Mouse (Mus musculus): ENCODE measurements around the gene Tubg2. TPM values are rescaled to one million over a fixed set of nuclear protein-coding genes. Genes with fewer than 3 reads are reported as not detected.

Tubg2 gene
- total and polyA plus RNA-seq, 3 experiments, result 2.1 to 10.5 (median 4.7) TPM

DNA sequence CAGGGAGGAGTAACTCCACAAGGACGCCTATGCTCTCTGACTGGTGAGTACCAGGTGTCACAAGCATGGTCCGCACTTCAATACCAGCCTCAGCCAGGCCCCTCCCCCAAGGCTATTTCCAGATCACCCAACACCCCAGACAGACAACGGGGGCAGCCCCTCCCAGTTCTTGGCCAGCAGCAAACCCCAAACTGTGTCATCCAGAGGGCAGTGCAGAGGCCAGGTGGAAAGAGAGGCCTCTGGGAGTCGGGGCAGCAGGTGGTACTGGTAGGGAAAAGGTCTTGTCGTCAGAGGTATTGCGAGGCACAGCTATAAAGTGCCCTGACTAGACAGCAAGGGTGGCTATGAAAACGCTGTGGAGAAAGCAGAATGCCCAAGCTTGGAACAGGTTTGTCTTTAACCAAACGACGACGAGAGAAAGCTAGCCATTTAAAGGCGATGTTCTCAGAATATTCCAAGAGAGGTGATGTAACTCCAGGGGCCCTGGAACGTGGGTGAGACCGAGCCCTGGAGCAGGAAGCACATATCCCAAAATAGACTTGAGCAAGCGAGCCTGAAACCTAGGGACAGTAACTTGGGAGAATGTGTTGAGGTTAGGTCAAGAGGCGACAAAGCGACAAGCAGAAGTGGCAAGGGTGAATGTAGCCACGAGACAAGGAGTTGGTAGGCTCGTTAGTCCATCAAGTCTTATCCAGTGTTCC, 25.5 kb upstream of the Tubg2 start:
- dilution Hi-C loops (cut with MboI; ENCODE audit: extremely low pct_ligation_motif_present, extremely low pct_unique_long_range_greater_than_20kb, low sequenced_read_pairs) (no loop called here), in situ Hi-C loops (cut with MboI; ENCODE audit: low pct_ligation_motif_present, low pct_unique_long_range_greater_than_20kb, low sequenced_read_pairs) (no loop called here)
- peak overlapping the region; percentile 41 for H3K4me2 ChIP-seq (ENCODE audit: insufficient read depth, low read depth, poor library complexity, severe bottlenecking)
- H3K4me1 ChIP-seq (ENCODE audit: control insufficient read depth in 1 of 2, insufficient read depth in 2 of 2), result peaks cover 13 to 29% of the 10 kb centered on the region in 2 experiments
- H3K79me2 ChIP-seq (replicated peaks; ENCODE audit: control insufficient read depth, extremely low read depth, insufficient read depth, poor library complexity, severe bottlenecking), result no peaks in the 10 kb centered on the region
- H3K27me3 ChIP-seq (replicated peaks), result no peaks in the 10 kb centered on the region
- 0 out of 2 replicates have a peak overlapping the region, but pooled peaks have one; percentile 11 for H3K9ac ChIP-seq (ENCODE audit: insufficient read depth, low read depth)
- H3K9me3 ChIP-seq (replicated peaks; ENCODE audit: low read length), result peaks cover 22% of the 10 kb centered on the region
- H3K27ac ChIP-seq (ENCODE audit: insufficient read depth, low read depth), result peak overlapping the region; percentile 15
- no peak overlapping the region for H3K4me3 ChIP-seq (replicated peaks in 1 of 3; ENCODE audit: low read depth in 2 of 3, low read length in 2 of 3, poor library complexity in 1 of 3)
- DNase-seq (ENCODE audit: extremely low read depth), result peak; percentile 95
- peak; percentile 32 for TF ChIP-seq ELF1 (IDR thresholded peaks at IDR 0.05; ENCODE audit: low read depth, low read length)
- TF ChIP-seq JUN (IDR thresholded peaks at IDR 0.05; ENCODE audit: insufficient read depth, low read depth, low read length), result no peak
- peak; percentile 34 for TF ChIP-seq SMC3 (IDR thresholded peaks at IDR 0.05; ENCODE audit: low read depth, low read length)
- peak; percentile 92; the same call in 1 of the 2 replicates for TF ChIP-seq MAZ (IDR thresholded peaks at IDR 0.05; ENCODE audit: low read depth, low read length)
- TF ChIP-seq GABPA (IDR thresholded peaks at IDR 0.05; ENCODE audit: insufficient replicate concordance, low read depth, low read length), result no peak
- no peak; a peak in 1 of 4 replicates for TF ChIP-seq CTCF (conservative IDR thresholded peaks at IDR 0.05 in 1 of 2, IDR thresholded peaks at IDR 0.05 in 1 of 2; ENCODE audit: low read depth in 2 of 2, low read length in 2 of 2)
- peak; percentile 94 for TF ChIP-seq CHD2 (IDR thresholded peaks at IDR 0.05; ENCODE audit: low read length)
- TF ChIP-seq POLR2AphosphoS2 (IDR thresholded peaks at IDR 0.05; ENCODE audit: low read depth, low read length), result no peak
- peak; percentile 71 for TF ChIP-seq MYC (IDR thresholded peaks at IDR 0.05; ENCODE audit: low read depth, low read length)
- TF ChIP-seq USF2 (conservative IDR thresholded peaks at IDR 0.05; ENCODE audit: low read depth, low read length), result no peak
- TF ChIP-seq USF1 (IDR thresholded peaks at IDR 0.05; ENCODE audit: low read depth, low read length), result no peak
- peak; percentile 63 for TF ChIP-seq BHLHE40 (IDR thresholded peaks at IDR 0.05; ENCODE audit: low read depth, low read length)
- TF ChIP-seq E2F4 (IDR thresholded peaks at IDR 0.05; ENCODE audit: insufficient replicate concordance, low read depth, low read length), result no peak
- TF ChIP-seq ZC3H11A (IDR thresholded peaks at IDR 0.05; ENCODE audit: low read depth, low read length), result no peak
- peak; percentile 83 for TF ChIP-seq ETS1 (conservative IDR thresholded peaks at IDR 0.05; ENCODE audit: low read depth, low read length)
- TF ChIP-seq MXI1 (IDR thresholded peaks at IDR 0.05; ENCODE audit: low read depth, low read length), result peak; percentile 61
- TF ChIP-seq ZKSCAN1 (IDR thresholded peaks at IDR 0.05; ENCODE audit: borderline replicate concordance, low read depth, low read length), result no peak
- TF ChIP-seq EP300 (IDR thresholded peaks at IDR 0.05; ENCODE audit: low read length), result peak; percentile 81
- TF ChIP-seq MAX (IDR thresholded peaks at IDR 0.05; ENCODE audit: low read length), result peak; percentile 66
- TF ChIP-seq POLR2A (IDR thresholded peaks at IDR 0.05; ENCODE audit: low read depth, low read length), result peak; percentile 48
- TF ChIP-seq SIN3A (IDR thresholded peaks at IDR 0.05; ENCODE audit: low read length), result peak; percentile 88; the same call in 1 of the 2 replicates
- TF ChIP-seq JUND (conservative IDR thresholded peaks at IDR 0.05; ENCODE audit: low read depth, low read length), result no peak
- no peak for TF ChIP-seq KAT2A (IDR thresholded peaks at IDR 0.05; ENCODE audit: insufficient replicate concordance, low read length)
- peak; percentile 53; the same call in 1 of the 2 replicates for TF ChIP-seq TBP (conservative IDR thresholded peaks at IDR 0.05; ENCODE audit: low read depth, low read length)
- TF ChIP-seq TCF12 (IDR thresholded peaks at IDR 0.05; ENCODE audit: low read depth, low read length), result peak; percentile 97
- TF ChIP-seq UBTF (IDR thresholded peaks at IDR 0.05; ENCODE audit: low read depth, low read length), result no peak
- no peak for TF ChIP-seq PAX5 (IDR thresholded peaks at IDR 0.05; ENCODE audit: low read length)
- TF ChIP-seq MEF2A (IDR thresholded peaks at IDR 0.05; ENCODE audit: borderline replicate concordance, low read depth, low read length), result peak; percentile 98
- TF ChIP-seq NRF1 (IDR thresholded peaks at IDR 0.05; ENCODE audit: low read depth, low read length), result no peak
- no peak for TF ChIP-seq ZMIZ1 (IDR thresholded peaks at IDR 0.05; ENCODE audit: low read depth, low read length)
- TF ChIP-seq CHD1 (IDR thresholded peaks at IDR 0.05; ENCODE audit: low read depth, low read length), result no peak
- TF ChIP-seq IRF4 (IDR thresholded peaks at IDR 0.05; ENCODE audit: low read depth, low read length), result peak; percentile 89
- TF ChIP-seq HCFC1 (IDR thresholded peaks at IDR 0.05; ENCODE audit: low read depth, low read length), result peak; percentile 31; the same call in 1 of the 2 replicates
- peak; percentile 27; the same call in 1 of the 2 replicates for TF ChIP-seq NELFE (IDR thresholded peaks at IDR 0.05; ENCODE audit: low read depth, low read length)
- no peak; the same call in 1 of the 2 replicates for TF ChIP-seq RAD21 (IDR thresholded peaks at IDR 0.05; ENCODE audit: low read depth, low read length)
- 0 out of 2 replicates have a peak, but pooled peaks have one; percentile 61 for TF ChIP-seq RCOR1 (conservative IDR thresholded peaks at IDR 0.05; ENCODE audit: low read depth, low read length)
- TF ChIP-seq MAFK (IDR thresholded peaks at IDR 0.05; ENCODE audit: insufficient replicate concordance, low read length), result no peak
- H3K36me3 ChIP-seq (replicated peaks in 1 of 2; ENCODE audit: control insufficient read depth in 1 of 2, insufficient read depth in 1 of 2, low read length in 1 of 2), result peaks cover 16 to 26% of the 10 kb centered on the region in 2 experiments

All from CH12.LX (cell line).